Mouse (Mus musculus): Measurements from ENCODE around the gene Gm9913. TPM values are rescaled to one million over a fixed set of nuclear protein-coding genes. Genes with fewer than 3 reads are reported as not detected.

Gm9913 gene
- 0.24 and 0.25 TPM in 2 replicates for polyA plus RNA-seq (2015; fragmentation: Nextera tagmentation; extraction: Ambion mirVana)

GRCm38 (mm10) chr2:125505006-125505745, at the start of gene Gm9913:
Gene Gm9913 (plus strand): TSS chr2:125505089.
- Histone ChIP-seq H3K9ac (peak within 1 kb of the TSS; percentile 88), H3K27ac (peak within 1 kb of the TSS; percentile 91), H3K36me3 (peaks cover 15% of the 10 kb centered on the region; the same call in 1 of the 2 replicates), H3K4me1 (peaks cover 20% of the 10 kb centered on the region), H3K27me3 (peaks cover 34% of the 10 kb centered on the region), H3K9me3 (no peaks in the 10 kb centered on the region), H3K4me3 (peak within 1 kb of the TSS; percentile 79), H3K4me2 (replicated peaks) (peak within 1 kb of the TSS; percentile 85)
- under 1% methylated on average over 45 of the region's 45 CpGs for WGBS
- no peak; the same call in 1 of the 2 replicates for ATAC-seq (ENCODE audit: low FRiP score, low read depth)

- ATAC-seq (ENCODE audit: low FRiP score, low read depth) = no peak
- 74% methylated on average over 15 of the region's 15 CpGs for WGBS
- no peak overlapping the region for H3K4me2 ChIP-seq (replicated peaks)
These were observed 48.7 kb upstream of the Gm9913 start for GRCm38 (mm10) chr2:125456059-125456789.

GRCm38 (mm10) chr2:125459087-125459486, 45.8 kb upstream of the Gm9913 start:
- Histone ChIP-seq H3K27ac (peak overlapping the region; percentile 22; the same call in 1 of the 2 replicates), H3K27me3 (no peaks in the 10 kb centered on the region), H3K4me1 (peaks cover 10% of the 10 kb centered on the region; the same call in 1 of the 2 replicates), H3K4me2 (replicated peaks) (no peak overlapping the region), H3K36me3 (peaks cover 5% of the 10 kb centered on the region), H3K9ac (no peak overlapping the region), H3K4me3 (no peak overlapping the region), H3K9me3 (no peaks in the 10 kb centered on the region)
- WGBS = 73% methylated on average over 3 of the region's 3 CpGs
- ATAC-seq (ENCODE audit: low FRiP score, low read depth) = no peak

More at GRCm38 (mm10) chr2:125456059-125456789, 48.7 kb upstream of the Gm9913 start:
- no peaks in the 10 kb centered on the region for H3K27me3 ChIP-seq
- peaks cover 24% of the 10 kb centered on the region for H3K4me1 ChIP-seq
- no peaks in the 10 kb centered on the region; the same call in 1 of the 2 replicates for H3K36me3 ChIP-seq
- H3K9me3 ChIP-seq = no peaks in the 10 kb centered on the region
- no peak overlapping the region for H3K27ac ChIP-seq
- no peak overlapping the region for H3K4me3 ChIP-seq
- H3K9ac ChIP-seq = no peak overlapping the region

- WGBS = 85% methylated on average over 6 of the region's 6 CpGs
- Histone ChIP-seq H3K27me3 (no peaks in the 10 kb centered on the region), H3K4me3 (no peak overlapping the region), H3K36me3 (peaks cover 40% of the 10 kb centered on the region), H3K27ac (no peak overlapping the region), H3K9me3 (no peaks in the 10 kb centered on the region), H3K9ac (no peak overlapping the region), H3K4me1 (peaks cover 2% of the 10 kb centered on the region; the same call in 1 of the 2 replicates), H3K4me2 (replicated peaks) (no peak overlapping the region)
- no peak for ATAC-seq (ENCODE audit: low FRiP score, low read depth)
These were observed 40.9 kb upstream of the Gm9913 start for GRCm38 (mm10) chr2:125464036-125464435.

- H3K27ac ChIP-seq = peak overlapping the region; percentile 40; the same call in 1 of the 2 replicates
- no peak overlapping the region for H3K4me2 ChIP-seq (replicated peaks)
- H3K9me3 ChIP-seq = no peaks in the 10 kb centered on the region
- 0 out of 2 replicates have a peak, but pooled peaks have one; percentile 51 for ATAC-seq (ENCODE audit: low FRiP score, low read depth)
- peaks cover 13% of the 10 kb centered on the region for H3K4me1 ChIP-seq
- peaks cover 43% of the 10 kb centered on the region for H3K36me3 ChIP-seq
- H3K9ac ChIP-seq = no peak overlapping the region
- H3K27me3 ChIP-seq = no peaks in the 10 kb centered on the region
- WGBS = 38% methylated on average over 8 of the region's 8 CpGs
- H3K4me3 ChIP-seq = no peak overlapping the region
These were observed 34.2 kb upstream of the Gm9913 start for GRCm38 (mm10) chr2:125470553-125471295.

GRCm38 (mm10) chr2:125471721-125472120, 33.2 kb upstream of the Gm9913 start:
- Histone ChIP-seq H3K36me3 (peaks cover 44% of the 10 kb centered on the region), H3K4me1 (peaks cover 13% of the 10 kb centered on the region), H3K9me3 (no peaks in the 10 kb centered on the region), H3K27ac (no peak overlapping the region), H3K9ac (no peak overlapping the region), H3K4me2 (replicated peaks) (no peak overlapping the region), H3K4me3 (no peak overlapping the region), H3K27me3 (no peaks in the 10 kb centered on the region)
- 86% methylated on average over 4 of the region's 4 CpGs for WGBS
- no peak for ATAC-seq (ENCODE audit: low FRiP score, low read depth)

- Histone ChIP-seq H3K27me3 (no peaks in the 10 kb centered on the region), H3K27ac (no peak overlapping the region), H3K9ac (no peak overlapping the region), H3K9me3 (no peaks in the 10 kb centered on the region), H3K4me3 (no peak overlapping the region), H3K36me3 (peaks cover 36% of the 10 kb centered on the region), H3K4me2 (replicated peaks) (no peak overlapping the region), H3K4me1 (peaks cover 13% of the 10 kb centered on the region)
- ATAC-seq (ENCODE audit: low FRiP score, low read depth) = no peak
- 87% methylated on average over 2 of the region's 2 CpGs for WGBS
These were observed 31.7 kb upstream of the Gm9913 start for GRCm38 (mm10) chr2:125473228-125473627.

GRCm38 (mm10) chr2:125474690-125475089, 30.2 kb upstream of the Gm9913 start:
- Histone ChIP-seq H3K27ac (no peak overlapping the region), H3K27me3 (no peaks in the 10 kb centered on the region), H3K4me2 (replicated peaks) (no peak overlapping the region), H3K36me3 (peaks cover 34% of the 10 kb centered on the region), H3K9ac (no peak overlapping the region), H3K4me3 (no peak overlapping the region), H3K4me1 (peaks cover 13% of the 10 kb centered on the region), H3K9me3 (no peaks in the 10 kb centered on the region)
- whole genome bisulfite sequencing = 79% methylated on average over 5 of the region's 5 CpGs
- no peak for ATAC-seq (ENCODE audit: low FRiP score, low read depth)

GRCm38 (mm10) chr2:125476231-125476630, 28.7 kb upstream of the Gm9913 start:
- H3K4me2 ChIP-seq (replicated peaks) = no peak overlapping the region
- ATAC-seq (ENCODE audit: low FRiP score, low read depth) = no peak
- H3K9me3 ChIP-seq = no peaks in the 10 kb centered on the region
- H3K36me3 ChIP-seq = peaks cover 34% of the 10 kb centered on the region
- H3K4me1 ChIP-seq = peaks cover 15% of the 10 kb centered on the region
- 90% methylated on average over 3 of the region's 3 CpGs for WGBS
- H3K4me3 ChIP-seq = no peak overlapping the region
- H3K9ac ChIP-seq = no peak overlapping the region
- no peak overlapping the region for H3K27ac ChIP-seq
- no peaks in the 10 kb centered on the region for H3K27me3 ChIP-seq

- Histone ChIP-seq H3K27me3 (no peaks in the 10 kb centered on the region), H3K9me3 (no peaks in the 10 kb centered on the region), H3K4me3 (no peak overlapping the region), H3K9ac (no peak overlapping the region), H3K4me1 (peaks cover 23% of the 10 kb centered on the region), H3K36me3 (peaks cover 27% of the 10 kb centered on the region), H3K4me2 (replicated peaks) (no peak overlapping the region), H3K27ac (no peak overlapping the region)
- no peak for ATAC-seq (ENCODE audit: low FRiP score, low read depth)
- WGBS = 70% methylated on average over 3 of the region's 3 CpGs
These were observed 27.5 kb upstream of the Gm9913 start for GRCm38 (mm10) chr2:125477367-125477766.

GRCm38 (mm10) chr2:125478705-125479104, 26.2 kb upstream of the Gm9913 start:
- H3K9me3 ChIP-seq = no peaks in the 10 kb centered on the region
- no peak overlapping the region for H3K4me3 ChIP-seq
- no peak overlapping the region for H3K9ac ChIP-seq
- WGBS = 46% methylated on average over 4 of the region's 4 CpGs
- H3K4me2 ChIP-seq (replicated peaks) = no peak overlapping the region
- no peak overlapping the region for H3K27ac ChIP-seq
- H3K27me3 ChIP-seq = no peaks in the 10 kb centered on the region
- peaks cover 23% of the 10 kb centered on the region for H3K4me1 ChIP-seq
- peaks cover 16% of the 10 kb centered on the region for H3K36me3 ChIP-seq
- ATAC-seq (ENCODE audit: low FRiP score, low read depth) = no peak; the same call in 1 of the 2 replicates
